Comparison of ENCODE assay signal across 12 mouse cellular contexts in genomic region chrX:102689252-102689651, GRCm38 (mm10). TPM values are rescaled to one million over a fixed set of nuclear protein-coding genes. Genes with fewer than 3 reads are reported as not detected.
DNase-seq lines count a peak whose midpoint lies in the region; ATAC-seq and TF ChIP-seq lines count a peak whose summit lies in the region.
"Not testable (repeated sequence)": the region's sequence is repeated elsewhere in the genome, so short reads cannot be mapped to it uniquely, and the experiment has no call there.
"Had no signal": no experiment of that assay in that cellular context is flagged by ENCODE, and none has a peak within 500 bp of the region (broad histone marks: within the 10 kb centered on the region; RNA-seq: fewer than 3 reads in every experiment).

No protein-coding gene starts in this region.

- H3K9me3 ChIP-seq in hindbrain, postnatal 0 days (ENCODE audit: low read length); lung, postnatal 0 days (ENCODE audit: low read length): not testable (repeated sequence)

- not testable (repeated sequence) for H3K4me2 ChIP-seq in hindbrain, postnatal 0 days (ENCODE audit: low read depth, low read length); lung, postnatal 0 days (replicated peaks; ENCODE audit: low read depth, low read length)

- H3K4me3 ChIP-seq in hindbrain, postnatal 0 days (ENCODE audit: low read length); lung, postnatal 0 days (ENCODE audit: low read depth, low read length): not testable (repeated sequence)

- peak; percentile 20 for DNase-seq in adrenal gland, adult 2 months
- DNase-seq in cerebellum, postnatal 4 days (ENCODE audit: low spot score in 2 of 2), result peak; percentile 18 to 32
- peak; percentile 3 to 28 for DNase-seq in frontal cortex, postnatal 10 days (ENCODE audit: low spot score in 2 of 2)
- DNase-seq in hindbrain, postnatal 0 days (ENCODE audit: low spot score), result peak; percentile 49
- peak; percentile 1 to 31 for DNase-seq in layer of hippocampus, postnatal 14 days (ENCODE audit: low spot score in 2 of 2)
- DNase-seq in lung, postnatal 0 days (ENCODE audit: low spot score), result not testable (repeated sequence)
- peak; percentile 64 for DNase-seq in retina, embryonic 14.5 days (ENCODE audit: low spot score)
- DNase-seq in urinary bladder, postnatal 25 days (ENCODE audit: low spot score), result peak; percentile 14

- not testable (repeated sequence) for H3K27me3 ChIP-seq in hindbrain, postnatal 0 days (ENCODE audit: insufficient read depth, low read length); lung, postnatal 0 days (replicated peaks; ENCODE audit: insufficient read depth, low read length)

- ATAC-seq in hindbrain, postnatal 0 days, result peak; percentile 71
- not testable (repeated sequence) for ATAC-seq in lung, postnatal 0 days

- peak; percentile 59 for TF ChIP-seq CTCF in hindbrain, postnatal 0 days (IDR thresholded peaks at IDR 0.05; ENCODE audit: low read depth)
- TF ChIP-seq CTCF in lung, postnatal 0 days (IDR thresholded peaks at IDR 0.05), result peak; percentile 61

- not testable (repeated sequence) for H3K4me1 ChIP-seq in hindbrain, postnatal 0 days (ENCODE audit: insufficient read depth, low read length); lung, postnatal 0 days (ENCODE audit: insufficient read depth, low read depth, low read length)

- H3K36me3 ChIP-seq in hindbrain, postnatal 0 days (ENCODE audit: insufficient read depth, low read length); lung, postnatal 0 days (ENCODE audit: insufficient read depth, low read length): not testable (repeated sequence)

- 34% methylated on average over 4 of the region's 4 CpGs for WGBS in hindbrain, postnatal 0 days
- 14% methylated on average over 4 of the region's 4 CpGs for WGBS in lung, postnatal 0 days

- not testable (repeated sequence) for H3K27ac ChIP-seq in hindbrain, postnatal 0 days; lung, postnatal 0 days (ENCODE audit: low read length)

- TF ChIP-seq EP300 in lung, postnatal 0 days (IDR thresholded peaks at IDR 0.05), result not testable (repeated sequence)

- H3K9ac ChIP-seq in hindbrain, postnatal 0 days (replicated peaks; ENCODE audit: low read length); lung, postnatal 0 days (replicated peaks; ENCODE audit: low read depth): not testable (repeated sequence)

RNA-seq across cellular contexts. Expression of gene Gm3880, which starts 2.5 kb away (rescaled TPM):
- total RNA-seq in adrenal gland, adult 2 months (2021), result not detected
- not detected in 2 replicates for polyA plus RNA-seq in adrenal gland, adult 2 months (2012; rRNA removed)
- total RNA-seq in hindbrain, postnatal 0 days (2014; rRNA removed), result not detected in 2 replicates
- not detected in 2 replicates for polyA plus RNA-seq in hindbrain, postnatal 0 days (2015; fragmentation: Nextera tagmentation; extraction: Ambion mirVana)
- not detected for total RNA-seq in layer of hippocampus, postnatal 14 days (2021)
- not detected in 2 replicates for polyA plus RNA-seq in lung, postnatal 0 days (2015; fragmentation: Nextera tagmentation; extraction: Ambion mirVana)
- total RNA-seq: heart, postnatal 36 days; neutrophil, adult 5-6 weeks had no signal
- polyA plus RNA-seq: liver, embryonic 15.5 days; stomach, embryonic 16.5 days had no signal

RNA-seq across cellular contexts. Expression of gene Gm9112, which starts 18.2 kb away (rescaled TPM):
- not detected for total RNA-seq in adrenal gland, adult 2 months (2021)
- polyA plus RNA-seq in adrenal gland, adult 2 months (2012; rRNA removed), result not detected in 2 replicates
- not detected in 2 replicates for total RNA-seq in hindbrain, postnatal 0 days (2014; rRNA removed)
- not detected in 2 replicates for polyA plus RNA-seq in hindbrain, postnatal 0 days (2015; fragmentation: Nextera tagmentation; extraction: Ambion mirVana)
- not detected for total RNA-seq in layer of hippocampus, postnatal 14 days (2021)
- not detected in 2 replicates for polyA plus RNA-seq in lung, postnatal 0 days (2015; fragmentation: Nextera tagmentation; extraction: Ambion mirVana)
- total RNA-seq: heart, postnatal 36 days; neutrophil, adult 5-6 weeks had no signal
- polyA plus RNA-seq: liver, embryonic 15.5 days; stomach, embryonic 16.5 days had no signal

RNA-seq across cellular contexts. Expression of gene Dmrtc1b, which starts 18.4 kb away (rescaled TPM):
- not detected for total RNA-seq in adrenal gland, adult 2 months (2021)
- not detected in 2 replicates for polyA plus RNA-seq in adrenal gland, adult 2 months (2012; rRNA removed)
- total RNA-seq in hindbrain, postnatal 0 days (2014; rRNA removed), result not detected in 2 replicates
- polyA plus RNA-seq in hindbrain, postnatal 0 days (2015; fragmentation: Nextera tagmentation; extraction: Ambion mirVana), result not detected in 2 replicates
- not detected for total RNA-seq in layer of hippocampus, postnatal 14 days (2021)
- not detected in 2 replicates for polyA plus RNA-seq in lung, postnatal 0 days (2015; fragmentation: Nextera tagmentation; extraction: Ambion mirVana)
- total RNA-seq: heart, postnatal 36 days; neutrophil, adult 5-6 weeks had no signal
- polyA plus RNA-seq: liver, embryonic 15.5 days; stomach, embryonic 16.5 days had no signal

RNA-seq across cellular contexts. Expression of gene Phka1, which starts 45.2 kb away (rescaled TPM):
- total RNA-seq in adrenal gland, adult 2 months (2021), result 10 to 100 TPM; 15.2 to 15.5 TPM
- 5.5 and 5.9 TPM in 2 replicates for polyA plus RNA-seq in adrenal gland, adult 2 months (2012; rRNA removed)
- 13.8 and 14.2 TPM in 2 replicates for total RNA-seq in hindbrain, postnatal 0 days (2014; rRNA removed)
- polyA plus RNA-seq in hindbrain, postnatal 0 days (2015; fragmentation: Nextera tagmentation; extraction: Ambion mirVana), result 6.6 and 7.5 TPM in 2 replicates
- 10 to 100 TPM; 27.1 to 28.1 TPM for total RNA-seq in layer of hippocampus, postnatal 14 days (2021)
- polyA plus RNA-seq in lung, postnatal 0 days (2015; fragmentation: Nextera tagmentation; extraction: Ambion mirVana), result 4.5 and 5.6 TPM in 2 replicates
